Mouse (Mus musculus) limb, embryonic 11.5 days (tissue): ENCODE data around the gene Lypd6. TPM values are rescaled to one million over a fixed set of nuclear protein-coding genes. Genes with fewer than 3 reads are reported as not detected.
A peak's percentile ranks its signal among the peaks of the same experiment; 100 is the strongest.

ENCODE experiments used
- ATAC-seq: fragments of 200-750 bp; cut with Nextera tagmentation; 2 replicates; pipeline ENCODE4 v1.8.0; 2017; ENCODE audit warnings: low read depth; ENCODE audit not compliant: insufficient number of reproducible peaks, low FRiP score, low TSS enrichment
- DNase-seq: peaks from one replicate; pipeline ENCODE4 v3.0.0-alpha.2; 2015; ENCODE audit warnings: low spot score
- H3K27ac ChIP-seq: fragments of 300-500 bp; sonication (generic); replicated peaks from 2 replicates; pipeline ENCODE4 v1.5.1; 2014; ENCODE audit warnings: low read depth, mild to moderate bottlenecking, low read length
- H3K27me3 ChIP-seq: fragments of 300-500 bp; sonication (generic); 2 replicates; pipeline ENCODE4 v1.6.1; 2014; ENCODE audit warnings: mild to moderate bottlenecking, low read length, mixed read lengths; ENCODE audit not compliant: control insufficient read depth, insufficient read depth
- H3K36me3 ChIP-seq: fragments of 300-500 bp; sonication (generic); 2 replicates; pipeline ENCODE4 v1.6.1; 2014; ENCODE audit warnings: mild to moderate bottlenecking, low read length, moderate library complexity, mixed read lengths; ENCODE audit not compliant: control insufficient read depth, insufficient read depth
- H3K4me1 ChIP-seq: fragments of 300-500 bp; sonication (generic); 2 replicates; pipeline ENCODE4 v1.6.1; 2014; ENCODE audit warnings: low read length, mixed read lengths; ENCODE audit not compliant: control insufficient read depth, insufficient read depth
- H3K4me2 ChIP-seq: fragments of 300-500 bp; sonication (generic); 2 replicates; pipeline ENCODE4 v1.6.1; 2014; ENCODE audit warnings: low read depth, mild to moderate bottlenecking, moderate library complexity; ENCODE audit not compliant: severe bottlenecking
- H3K4me3 ChIP-seq: fragments of 300-500 bp; sonication (generic); 2 replicates; pipeline ENCODE4 v1.5.1; 2014; ENCODE audit warnings: low read depth, low read length
- H3K9ac ChIP-seq: fragments of 300-500 bp; sonication (generic); 2 replicates; pipeline ENCODE4 v1.6.1; 2014; ENCODE audit warnings: mild to moderate bottlenecking, low read length
- H3K9me3 ChIP-seq: fragments of 300-500 bp; sonication (generic); 2 replicates; pipeline ENCODE4 v1.6.1; 2016; ENCODE audit warnings: low read length; ENCODE audit not compliant: control insufficient read depth
- WGBS: fragments of 180-500 bp; shearing (Covaris S2); extraction: QIAGEN DNeasy Blood & Tissue Kit; methylation state at CpG from one replicate; pipeline ENCODE4 v1.1.7; 2014; 5-methylcytosine and 5-hydroxymethylcytosine counted together
- polyA plus RNA-seq: library from polyadenylated mRNA; unstranded; fragments of >200 nt; fragmentation: Nextera tagmentation; extraction: Ambion mirVana; gene quantifications from 2 replicates; pipeline ENCODE4 v1.2.1, GENCODE M21; 2014

Lypd6 gene
- polyA plus RNA-seq, 1 experiment from 2014 or later, result 7.4 TPM

DNA sequence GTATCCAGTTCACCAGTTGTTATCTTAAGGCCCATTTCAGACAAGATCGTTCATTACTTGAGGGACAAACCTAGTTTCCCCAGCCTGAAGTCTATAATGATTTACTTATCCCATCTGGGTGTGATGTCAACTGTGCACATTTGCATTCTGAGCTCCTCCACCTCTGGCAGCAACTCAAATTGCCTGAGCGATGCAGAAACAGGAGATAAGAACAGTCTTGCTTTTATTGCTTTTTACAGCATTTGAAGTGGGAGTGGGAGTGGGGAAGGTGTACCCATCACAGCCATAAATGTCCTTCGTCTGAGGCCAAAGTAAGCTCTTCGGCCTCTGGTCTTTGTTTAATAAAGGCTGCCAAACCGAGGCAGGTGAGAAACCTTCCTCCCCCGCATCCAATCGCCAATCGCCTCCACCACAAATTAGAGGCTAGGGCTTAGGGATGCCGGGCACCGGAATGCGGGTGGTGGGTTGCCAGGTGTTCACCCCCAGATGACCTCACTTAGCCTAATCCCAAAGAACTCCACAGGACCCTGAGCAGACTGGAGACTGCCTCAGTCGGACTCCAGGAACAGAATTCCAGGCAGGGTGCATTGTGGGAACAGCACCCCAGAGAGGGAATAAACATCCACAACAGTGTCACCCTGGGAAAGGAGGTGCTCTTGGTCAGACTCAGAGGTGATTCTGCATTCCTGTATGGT, 120.6 kb downstream of the Lypd6 start:
- ATAC-seq (no peak), DNase-seq (peak; percentile 36)
- Histone ChIP-seq H3K4me3 (no peak overlapping the region), H3K27ac (no peak overlapping the region), H3K27me3 (no peaks in the 10 kb centered on the region), H3K4me1 (peaks cover 7% of the 10 kb centered on the region; the same call in 1 of the 2 replicates), H3K4me2 (no peak overlapping the region), H3K9me3 (no peaks in the 10 kb centered on the region), H3K9ac (no peak overlapping the region), H3K36me3 (no peaks in the 10 kb centered on the region)
- 7% methylated on average over 12 of the region's 12 CpGs for WGBS

DNA sequence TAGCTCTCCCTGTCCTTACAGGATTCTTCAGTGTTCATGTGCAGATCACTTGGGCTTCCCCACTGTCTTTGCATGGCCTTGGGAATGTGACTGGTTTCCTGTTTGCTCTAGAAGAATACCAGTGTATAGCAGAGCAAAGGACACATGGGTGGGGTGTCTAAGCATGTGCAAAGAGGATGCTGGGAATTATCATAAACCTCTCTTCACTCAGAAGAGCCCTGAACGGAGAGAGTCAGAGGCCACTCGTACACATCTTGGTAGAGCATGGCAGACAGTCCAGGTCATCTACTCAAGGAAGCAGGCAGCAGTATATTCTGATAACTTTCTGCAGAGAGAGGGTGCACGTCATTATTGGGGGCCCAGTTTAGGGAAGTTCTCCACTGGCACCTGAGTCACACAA, 122.6 kb downstream of the Lypd6 start:
- no peak for ATAC-seq

DNA sequence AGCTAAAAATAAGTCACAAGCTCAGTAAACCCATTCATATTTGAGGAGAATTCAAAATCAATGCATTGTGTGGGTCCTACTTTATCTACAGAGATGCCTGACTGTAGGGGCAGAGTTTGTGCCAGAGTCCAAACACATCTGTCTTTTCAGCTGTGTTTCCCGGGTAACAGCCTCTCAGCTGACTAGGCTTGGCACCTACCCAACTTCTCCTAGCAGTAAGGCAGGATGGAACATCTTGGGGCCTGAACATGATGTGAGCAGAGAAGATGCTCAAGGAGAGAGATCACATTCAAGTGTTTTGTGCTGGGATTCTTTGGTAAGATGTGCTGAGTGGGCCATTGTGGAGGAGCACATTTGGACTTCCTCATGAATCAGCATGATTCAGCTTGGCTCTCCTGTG, 130.5 kb downstream of the Lypd6 start:
- Histone ChIP-seq H3K27ac (no peak overlapping the region), H3K9me3 (no peaks in the 10 kb centered on the region), H3K4me1 (no peaks in the 10 kb centered on the region), H3K4me2 (no peak overlapping the region), H3K36me3 (no peaks in the 10 kb centered on the region), H3K9ac (no peak overlapping the region), H3K27me3 (no peaks in the 10 kb centered on the region), H3K4me3 (no peak overlapping the region)
- ATAC-seq (no peak), DNase-seq (no peak)
- 88% methylated on average over 1 of the region's 1 CpGs for WGBS

More for the DNA sequence above, 122.6 kb downstream of the Lypd6 start:
- DNase-seq, result no peak
- no peak overlapping the region for H3K27ac ChIP-seq
- H3K4me1 ChIP-seq, result peaks cover 7% of the 10 kb centered on the region; the same call in 1 of the 2 replicates
- H3K36me3 ChIP-seq, result no peaks in the 10 kb centered on the region
- 88% methylated on average over 3 of the region's 3 CpGs for WGBS
- H3K9me3 ChIP-seq, result no peaks in the 10 kb centered on the region
- no peaks in the 10 kb centered on the region for H3K27me3 ChIP-seq
- no peak overlapping the region for H3K4me2 ChIP-seq
- H3K9ac ChIP-seq, result no peak overlapping the region
- no peak overlapping the region for H3K4me3 ChIP-seq

DNA sequence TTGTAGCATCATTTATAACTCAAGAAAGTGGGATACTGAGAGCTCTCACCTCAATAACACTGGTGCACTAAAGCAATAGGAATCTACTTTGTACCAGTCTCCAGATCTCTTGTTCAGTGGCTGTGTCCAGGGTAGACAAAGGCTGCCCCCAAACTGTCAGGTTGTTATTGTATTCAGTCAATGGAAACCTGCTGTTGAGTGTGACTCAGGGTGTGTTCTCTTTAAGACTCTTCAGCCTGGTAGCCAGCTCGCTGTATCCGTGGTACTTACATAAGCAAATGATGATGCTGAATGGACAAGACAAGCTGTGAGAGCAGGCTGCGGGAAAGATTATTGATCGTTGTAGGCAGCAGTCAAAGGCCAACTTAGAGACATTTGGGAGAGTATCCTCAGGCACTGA, 131.6 kb downstream of the Lypd6 start:
- H3K4me3 ChIP-seq, result no peak overlapping the region
- no peaks in the 10 kb centered on the region for H3K9me3 ChIP-seq
- DNase-seq (no peak), ATAC-seq (no peak)
- 96% methylated on average over 4 of the region's 4 CpGs for WGBS
- no peaks in the 10 kb centered on the region for H3K4me1 ChIP-seq
- H3K36me3 ChIP-seq, result no peaks in the 10 kb centered on the region
- no peak overlapping the region for H3K4me2 ChIP-seq
- H3K27ac ChIP-seq, result no peak overlapping the region
- H3K27me3 ChIP-seq, result no peaks in the 10 kb centered on the region
- H3K9ac ChIP-seq, result no peak overlapping the region

DNA sequence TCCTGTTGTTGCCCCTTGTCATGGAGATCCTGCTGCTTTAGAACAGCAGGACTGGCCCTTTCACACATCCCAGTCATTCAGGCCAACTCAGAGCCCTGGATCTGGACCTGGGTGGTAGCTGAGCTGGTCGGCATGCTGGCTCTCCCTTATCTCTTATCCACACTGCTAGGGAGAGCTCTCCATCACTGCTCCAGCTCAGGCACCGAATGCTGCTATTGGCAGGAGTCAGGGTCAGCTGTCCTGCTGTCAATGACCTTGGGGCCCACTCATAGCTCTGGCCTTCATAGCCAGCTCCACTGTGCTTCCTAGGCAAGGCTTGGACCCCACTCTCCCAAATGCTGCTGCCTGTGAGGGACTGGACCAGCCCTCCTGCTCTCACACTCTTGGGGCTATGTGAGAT, 134.3 kb downstream of the Lypd6 start:
- no peak overlapping the region for H3K27ac ChIP-seq
- H3K9me3 ChIP-seq, result no peaks in the 10 kb centered on the region
- DNase-seq (no peak), ATAC-seq (no peak)
- no peak overlapping the region for H3K4me2 ChIP-seq
- 70% methylated on average over 2 of the region's 2 CpGs for WGBS
- no peaks in the 10 kb centered on the region for H3K27me3 ChIP-seq
- H3K4me3 ChIP-seq, result no peak overlapping the region
- no peaks in the 10 kb centered on the region for H3K36me3 ChIP-seq
- H3K4me1 ChIP-seq, result no peaks in the 10 kb centered on the region
- no peak overlapping the region for H3K9ac ChIP-seq

DNA sequence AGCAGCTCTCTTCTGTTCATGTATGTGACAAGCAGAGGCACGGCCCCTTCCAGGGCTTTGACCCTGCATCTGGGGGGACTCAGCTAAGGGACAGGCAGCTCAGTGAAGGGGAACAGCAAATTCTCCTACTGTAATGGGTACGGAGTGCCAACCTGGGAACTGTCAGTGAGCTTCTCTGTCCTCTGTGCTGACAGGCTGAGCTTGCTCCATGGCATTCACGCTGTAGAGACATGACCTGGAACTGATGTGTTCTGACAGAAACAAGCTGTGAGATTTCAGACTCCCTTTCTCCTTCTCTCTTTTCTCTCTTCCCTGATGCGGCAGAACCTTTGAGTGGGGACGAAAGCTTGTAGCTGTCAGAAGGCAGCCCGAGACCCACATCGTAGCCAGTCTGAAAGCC, 154.3 kb downstream of the Lypd6 start:
- no peak for ATAC-seq
- Histone ChIP-seq H3K9me3 (no peaks in the 10 kb centered on the region), H3K27ac (no peak overlapping the region), H3K9ac (no peak overlapping the region), H3K4me1 (no peaks in the 10 kb centered on the region), H3K36me3 (no peaks in the 10 kb centered on the region), H3K27me3 (no peaks in the 10 kb centered on the region), H3K4me3 (no peak overlapping the region), H3K4me2 (no peak overlapping the region)
- 93% methylated on average over 7 of the region's 7 CpGs for WGBS
- DNase-seq, result no peak

DNA sequence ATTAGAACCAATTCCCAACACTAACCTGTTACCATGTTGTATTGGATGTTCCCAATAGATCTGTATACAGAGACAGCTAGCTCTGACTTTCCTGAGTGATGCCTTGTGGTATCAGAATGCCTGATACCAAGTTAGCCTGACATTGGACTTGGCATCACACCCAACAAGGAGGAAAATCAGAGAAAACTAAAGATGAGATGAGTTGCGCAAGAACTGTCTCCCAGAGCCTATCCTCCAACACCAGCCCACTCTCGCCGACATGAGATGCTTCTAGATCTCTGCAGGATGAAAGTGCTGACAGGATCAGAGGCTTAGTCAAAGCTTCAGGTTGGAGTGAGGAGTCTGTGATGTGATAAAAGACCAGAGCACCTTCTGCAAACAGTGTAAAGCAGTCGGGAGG, 158.8 kb downstream of the Lypd6 start:
- no peaks in the 10 kb centered on the region for H3K36me3 ChIP-seq
- no peaks in the 10 kb centered on the region for H3K27me3 ChIP-seq
- 85% methylated on average over 4 of the region's 4 CpGs for WGBS
- H3K4me3 ChIP-seq, result no peak overlapping the region
- no peak overlapping the region for H3K4me2 ChIP-seq
- no peaks in the 10 kb centered on the region for H3K4me1 ChIP-seq
- DNase-seq (no peak), ATAC-seq (no peak)
- H3K27ac ChIP-seq, result no peak overlapping the region
- H3K9ac ChIP-seq, result no peak overlapping the region
- H3K9me3 ChIP-seq, result no peaks in the 10 kb centered on the region

DNA sequence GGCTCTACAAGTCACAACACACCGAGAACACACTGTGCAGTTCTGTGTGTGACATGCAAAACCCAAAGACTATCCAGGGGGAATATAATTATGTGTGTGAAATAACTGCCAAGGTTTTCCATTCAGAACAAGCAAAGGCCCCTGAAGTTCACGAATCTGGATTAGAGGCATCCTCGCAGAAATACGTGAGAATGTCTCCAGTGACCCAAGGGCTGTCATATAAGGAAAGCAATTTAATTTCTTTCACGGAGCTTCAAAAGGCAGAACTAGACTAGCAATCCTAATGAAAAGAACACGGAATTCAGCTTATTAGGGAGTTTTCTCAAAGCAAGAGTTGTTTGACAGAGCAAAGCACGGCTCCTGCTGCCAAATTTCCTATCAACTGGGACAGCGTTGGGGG, 167.3 kb downstream of the Lypd6 start:
- Histone ChIP-seq H3K9me3 (no peaks in the 10 kb centered on the region), H3K4me3 (no peak overlapping the region), H3K27ac (no peak overlapping the region), H3K27me3 (no peaks in the 10 kb centered on the region), H3K9ac (no peak overlapping the region), H3K4me2 (no peak overlapping the region), H3K36me3 (no peaks in the 10 kb centered on the region), H3K4me1 (no peaks in the 10 kb centered on the region)
- no peak for DNase-seq
- WGBS, result 85% methylated on average over 8 of the region's 8 CpGs
- no peak for ATAC-seq
